Mouse (Mus musculus) bone marrow, adult 2 months (tissue): ENCODE results near the gene Tmtc4. TPM values are rescaled to one million over a fixed set of nuclear protein-coding genes. Genes with fewer than 3 reads are reported as not detected.

ENCODE experiments used
- H3K27ac ChIP-seq: fragments of 200-500 bp; 2 replicates; pipeline ENCODE4 v1.5.1; 2012; ENCODE audit warnings: low read depth, mild to moderate bottlenecking, control low read depth, inconsistent platforms, low read length; ENCODE audit not compliant: control insufficient read depth, poor library complexity, insufficient read depth
- H3K4me1 ChIP-seq: fragments of 200-500 bp; 2 replicates; pipeline ENCODE4 v1.6.1; 2011; ENCODE audit warnings: low read length; ENCODE audit not compliant: control insufficient read depth, insufficient read depth
- H3K4me3 ChIP-seq: fragments of 200-500 bp; replicated peaks from 2 replicates; pipeline ENCODE3; 2011; ENCODE audit warnings: mild to moderate bottlenecking, low read depth, low read length, control low read depth; ENCODE audit not compliant: control insufficient read depth
- CTCF ChIP-seq: fragments of 200-500 bp; IDR thresholded peaks from 2 replicates; pipeline ENCODE4 v1.5.1; 2011; ENCODE audit warnings: low read length, control low read depth; ENCODE audit not compliant: control insufficient read depth, insufficient read depth
- POLR2A ChIP-seq: fragments of 200-500 bp; IDR thresholded peaks from 2 replicates; pipeline ENCODE4 v1.6.1; 2011; ENCODE audit warnings: low read depth, mild to moderate bottlenecking, control low read depth, low read length, borderline replicate concordance; ENCODE audit not compliant: control insufficient read depth
- WGBS: fragments of 180-500 bp; shearing (Covaris S2); methylation state at CpG from one replicate; pipeline ENCODE4 v1.1.7; 2018; 5-methylcytosine and 5-hydroxymethylcytosine counted together
- polyA plus RNA-seq: library from polyadenylated mRNA; stranded (reverse); fragments of >200 nt; gene quantifications from 2 replicates; pipeline ENCODE4 v1.2.4, GENCODE M21; 2011; ENCODE audit warnings: low replicate concordance; ENCODE audit not compliant: missing spikeins, insufficient read depth, insufficient read length

Gene Tmtc4
- polyA plus RNA-seq, 1 experiment, result 3.4 TPM

DNA sequence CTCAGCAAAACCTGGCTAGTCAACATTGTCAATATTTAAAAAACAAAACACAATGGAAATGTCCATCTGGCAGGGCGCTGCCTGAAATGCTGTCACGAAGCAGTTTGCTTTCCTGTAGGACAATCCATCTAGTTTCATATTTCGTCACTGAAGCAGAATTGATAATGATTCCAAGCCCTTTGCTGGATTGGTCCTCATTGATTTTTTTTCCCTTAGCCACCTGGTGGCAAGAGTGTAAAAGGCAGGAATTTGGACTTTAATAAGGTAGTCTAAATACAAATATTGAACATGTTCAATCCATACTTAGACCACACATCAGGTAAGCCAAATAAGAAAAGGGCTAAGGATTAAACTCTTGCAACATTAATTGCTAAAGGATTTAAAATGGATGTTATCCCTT lies 82.7 kb downstream of the Tmtc4 start:
- 80% methylated on average over 3 of the region's 3 CpGs for WGBS

DNA sequence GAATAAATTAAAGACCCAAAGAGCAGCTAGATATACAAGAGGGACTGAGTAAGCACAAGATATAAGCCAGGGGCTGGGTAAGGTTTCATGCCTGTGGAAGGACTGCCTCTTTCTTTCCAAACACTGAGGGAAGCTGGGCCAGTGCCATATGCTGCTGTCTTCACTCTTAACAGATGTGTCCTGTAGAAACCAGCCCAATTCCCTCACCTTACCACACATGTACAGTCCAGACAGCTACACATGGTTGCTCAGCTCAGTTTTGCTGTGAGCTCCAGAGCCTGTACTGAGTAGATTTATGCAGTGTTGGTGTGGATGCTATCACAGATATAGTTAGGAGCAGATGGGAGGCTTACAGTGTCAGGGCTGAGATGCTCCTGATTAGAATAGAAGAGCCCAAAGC lies 83.2 kb downstream of the Tmtc4 start:
- no peak overlapping the region for H3K4me3 ChIP-seq
- no peaks in the 10 kb centered on the region for H3K4me1 ChIP-seq
- no peak for TF ChIP-seq POLR2A
- no peak for TF ChIP-seq CTCF

More for the DNA sequence above, 82.7 kb downstream of the Tmtc4 start:
- Histone ChIP-seq H3K4me3 (no peak overlapping the region), H3K4me1 (no peaks in the 10 kb centered on the region), H3K27ac (no peak overlapping the region)
- TF ChIP-seq POLR2A (no peak), CTCF (no peak)

GRCm38 (mm10) chr14:122898550-122898949 lies 85.3 kb downstream of the Tmtc4 start:
- no peak for TF ChIP-seq POLR2A
- TF ChIP-seq CTCF, result no peak

More for the DNA sequence above, 83.2 kb downstream of the Tmtc4 start:
- H3K27ac ChIP-seq, result no peak overlapping the region

GRCm38 (mm10) chr14:122896106-122896505 lies 87.7 kb downstream of the Tmtc4 start:
- Histone ChIP-seq H3K4me3 (no peak overlapping the region), H3K4me1 (no peaks in the 10 kb centered on the region), H3K27ac (no peak overlapping the region)
- no peak for TF ChIP-seq CTCF
- 84% methylated on average over 1 of the region's 1 CpGs for WGBS

More at GRCm38 (mm10) chr14:122898550-122898949, 85.3 kb downstream of the Tmtc4 start:
- Histone ChIP-seq H3K4me3 (no peak overlapping the region), H3K4me1 (no peaks in the 10 kb centered on the region), H3K27ac (no peak overlapping the region)

GRCm38 (mm10) chr14:122891470-122891968 lies 92.3 kb downstream of the Tmtc4 start:
- H3K27ac ChIP-seq, result no peak overlapping the region
- no peaks in the 10 kb centered on the region for H3K4me1 ChIP-seq
- WGBS, result 86% methylated on average over 12 of the region's 12 CpGs
- TF ChIP-seq CTCF (no peak), POLR2A (no peak)
- no peak overlapping the region for H3K4me3 ChIP-seq

- Histone ChIP-seq H3K27ac (no peak overlapping the region), H3K4me3 (no peak overlapping the region), H3K4me1 (no peaks in the 10 kb centered on the region)
- 86% methylated on average over 1 of the region's 1 CpGs for WGBS
- TF ChIP-seq CTCF, result no peak
- no peak for TF ChIP-seq POLR2A
Measured at GRCm38 (mm10) chr14:122888480-122888872, 95.4 kb downstream of the Tmtc4 start.

DNA sequence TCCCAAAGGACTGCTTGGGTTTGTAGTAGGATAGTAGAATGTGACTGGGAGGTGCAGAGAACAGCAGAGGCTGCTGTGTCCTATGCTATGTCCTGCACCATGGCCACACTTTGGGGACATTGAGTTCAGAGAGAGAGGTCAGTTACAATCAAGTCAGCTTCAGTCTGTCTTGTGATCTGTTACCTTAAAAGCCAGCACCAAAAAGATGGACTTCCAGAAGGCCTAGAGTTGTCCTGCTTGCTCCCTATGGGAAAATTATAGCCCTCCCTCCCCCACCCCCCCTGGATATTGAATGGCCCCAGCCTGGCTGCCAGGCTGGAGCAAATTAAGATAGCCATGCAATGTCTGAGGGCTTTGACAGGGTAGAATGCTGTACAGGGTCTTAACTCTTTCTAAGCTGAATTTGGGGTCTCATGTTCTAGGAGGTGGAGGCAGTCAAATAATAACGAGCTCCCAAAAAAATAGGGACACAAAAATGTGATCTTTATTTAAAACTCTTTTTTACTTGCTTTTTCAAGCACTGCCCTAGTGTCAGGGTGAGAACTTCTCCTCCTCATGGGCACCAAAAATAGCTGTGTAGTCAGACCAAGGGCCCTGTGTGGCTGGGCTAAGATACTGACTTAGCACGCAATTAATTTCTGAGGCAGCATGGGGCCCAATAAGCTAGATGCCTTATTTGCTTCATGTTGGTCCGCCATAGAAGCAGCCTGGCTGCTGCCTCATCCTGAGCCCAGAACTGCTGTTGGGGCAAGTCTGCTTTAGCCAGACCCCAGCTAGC lies 95.9 kb downstream of the Tmtc4 start:
- no peaks in the 10 kb centered on the region for H3K4me1 ChIP-seq
- H3K4me3 ChIP-seq, result no peak overlapping the region
- no peak for TF ChIP-seq POLR2A
- TF ChIP-seq CTCF, result no peak
- H3K27ac ChIP-seq, result no peak overlapping the region
- 89% methylated on average over 3 of the region's 3 CpGs for WGBS

GRCm38 (mm10) chr14:122887278-122887677 lies 96.6 kb downstream of the Tmtc4 start:
- no peak overlapping the region for H3K27ac ChIP-seq
- no peak overlapping the region for H3K4me3 ChIP-seq
- no peaks in the 10 kb centered on the region for H3K4me1 ChIP-seq
- no peak for TF ChIP-seq CTCF
- no peak for TF ChIP-seq POLR2A
- WGBS, result 25% methylated on average over 1 of the region's 1 CpGs
